Mouse (Mus musculus): Measurements from ENCODE around the gene Sept5.

DNA sequence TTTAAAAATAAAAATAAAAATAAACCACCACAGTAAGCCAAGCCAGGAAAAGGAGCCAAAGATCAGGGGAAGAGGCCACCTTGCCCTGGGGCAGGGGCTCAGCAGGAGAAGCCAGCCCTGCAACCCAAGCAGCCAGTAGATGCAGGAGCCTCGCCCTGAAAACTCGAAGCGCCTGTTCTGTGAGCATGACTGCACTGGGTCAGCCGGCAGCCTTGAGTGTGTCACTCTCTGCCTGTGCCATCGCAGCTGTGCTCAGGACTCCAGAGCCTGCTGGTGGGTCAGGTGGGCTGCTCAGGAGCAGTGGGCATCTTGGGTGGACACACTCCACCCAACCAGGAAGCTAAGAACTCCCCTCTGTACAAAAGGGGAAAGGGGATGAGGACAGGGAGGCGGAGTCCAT, 15.6 kb upstream of the Sept5 start:
- TF ChIP-seq CTCF (IDR thresholded peaks at IDR 0.05; ENCODE audit: control insufficient read depth, insufficient read depth, insufficient read length) (no peak), CEBPB (IDR thresholded peaks at IDR 0.05; ENCODE audit: low read depth) (no peak), MAX (IDR thresholded peaks at IDR 0.05) (no peak), USF1 (IDR thresholded peaks at IDR 0.05; ENCODE audit: low read depth) (no peak), FOSL1 (IDR thresholded peaks at IDR 0.05; ENCODE audit: insufficient read depth, low read length, poor library complexity, severe bottlenecking) (no peak), MYOG (IDR thresholded peaks at IDR 0.05; ENCODE audit: control insufficient read depth, extremely low read depth, insufficient read length) (no peak)
